Mouse (Mus musculus): ENCODE data around the gene Dlst.

The Dlst gene

DNA sequence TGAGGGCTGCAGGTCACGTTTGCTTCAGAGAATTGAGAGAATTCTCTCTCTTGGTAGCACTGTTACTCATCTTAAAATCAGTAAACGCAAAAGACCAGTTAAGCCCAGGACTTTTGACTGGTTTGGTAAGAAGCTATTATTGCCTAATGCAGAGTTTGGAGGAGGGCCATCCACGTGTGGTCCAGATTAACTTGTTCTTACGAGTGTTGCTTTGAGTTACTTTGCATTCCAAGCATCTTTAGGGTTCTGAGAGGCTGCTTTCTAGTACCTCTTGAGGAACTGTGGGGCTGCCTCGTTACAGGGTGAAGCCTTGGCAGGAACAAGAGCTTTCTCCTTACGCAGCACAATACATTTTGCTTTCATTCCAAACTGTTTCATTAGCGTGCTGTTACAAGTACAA lies 5.0 kb downstream of the Dlst start:
- WGBS: 53% methylated on average over 7 of the region's 7 CpGs

DNA sequence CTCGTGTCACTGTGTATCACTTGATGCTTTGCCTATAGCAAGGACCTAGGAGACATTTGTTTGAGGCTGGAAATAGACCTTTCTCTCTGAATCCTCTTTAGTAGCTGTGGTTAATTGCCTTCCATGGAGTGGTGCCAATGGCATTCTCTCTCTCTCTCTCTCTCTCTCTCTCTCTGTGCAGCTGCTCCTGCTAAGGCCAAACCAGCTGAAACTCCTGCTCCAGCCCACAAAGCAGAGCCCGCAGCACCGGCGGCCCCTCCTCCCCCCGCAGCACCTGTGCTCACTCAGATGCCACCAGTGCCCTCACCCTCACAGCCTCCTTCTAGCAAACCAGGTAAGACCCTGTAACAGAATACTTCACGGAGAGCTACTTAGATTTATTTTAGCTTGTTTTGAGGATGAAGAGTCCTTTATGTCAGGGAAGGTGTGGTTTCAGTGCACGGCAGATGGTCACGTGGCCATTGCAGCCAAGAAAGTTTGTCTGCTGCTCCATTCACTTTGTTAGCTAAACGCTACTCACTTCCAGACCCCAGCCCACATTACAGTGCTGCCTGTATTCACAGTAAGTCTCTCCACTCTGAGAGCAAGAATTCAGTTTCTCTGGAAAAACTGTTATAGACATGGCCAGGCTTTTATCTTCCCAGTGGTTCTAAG lies 11.3 kb downstream of the Dlst start:
- 40% methylated on average over 9 of the region's 9 CpGs for WGBS

DNA sequence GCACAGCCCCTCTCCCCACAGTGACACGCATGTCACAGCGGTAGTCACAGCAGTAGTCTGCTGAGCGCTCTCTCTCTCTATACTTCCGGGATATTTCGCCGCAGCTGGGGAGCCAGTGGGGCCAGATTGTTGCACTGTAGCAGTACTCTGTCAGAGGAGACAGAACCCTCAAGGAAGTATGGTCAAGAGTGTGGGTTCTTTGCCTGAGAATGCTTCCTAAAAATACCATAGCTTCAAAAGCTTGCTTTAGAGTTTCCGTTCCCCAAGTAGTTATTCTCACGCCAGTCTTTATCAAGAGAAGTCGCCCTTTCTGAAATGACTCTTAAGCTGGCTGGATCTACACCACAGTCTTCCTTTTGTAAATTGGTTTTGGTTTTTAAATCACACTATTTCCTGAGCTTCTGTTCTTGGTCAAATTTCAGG lies 12.5 kb downstream of the Dlst start:
- 83% methylated on average over 9 of the region's 9 CpGs for WGBS

DNA sequence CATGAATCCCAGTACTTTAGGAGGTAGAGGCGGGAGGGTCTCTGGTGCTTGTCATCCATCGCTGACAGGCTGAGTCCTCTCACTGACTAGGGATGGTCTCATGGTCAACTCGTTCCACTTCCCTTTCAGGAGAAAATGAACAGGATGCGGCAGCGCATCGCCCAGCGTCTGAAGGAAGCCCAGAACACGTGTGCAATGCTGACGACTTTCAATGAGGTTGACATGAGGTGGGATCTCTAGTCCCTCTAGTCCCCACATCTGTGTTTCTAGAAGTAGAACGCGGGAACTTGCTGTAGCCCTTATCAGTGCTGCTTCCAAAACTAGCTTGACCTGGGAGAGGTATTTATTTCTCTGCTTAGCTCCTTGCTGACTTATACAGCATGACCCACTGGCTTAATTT lies 13.0 kb downstream of the Dlst start:
- 84% methylated on average over 11 of the region's 11 CpGs for whole genome bisulfite sequencing

DNA sequence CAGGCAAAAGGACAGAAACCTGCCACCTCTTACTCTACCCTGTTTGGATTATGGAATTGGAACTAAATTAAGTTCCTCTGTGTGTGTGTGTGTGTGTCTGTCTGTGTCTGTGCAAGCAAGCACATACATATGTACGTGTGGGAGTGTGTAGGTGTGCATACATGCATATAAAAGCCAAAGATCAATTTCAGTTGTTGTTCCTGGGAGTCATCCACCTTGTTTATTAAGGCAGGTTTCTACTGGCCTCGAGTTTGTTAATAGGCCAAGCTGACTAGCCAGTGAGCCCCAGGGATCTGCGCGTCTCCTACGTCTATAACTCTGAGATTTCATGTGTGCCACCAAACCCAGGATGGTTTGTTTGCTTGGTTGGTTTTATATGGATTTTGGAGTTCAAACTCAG lies 14.1 kb downstream of the Dlst start:
- WGBS: 91% methylated on average over 5 of the region's 5 CpGs

DNA sequence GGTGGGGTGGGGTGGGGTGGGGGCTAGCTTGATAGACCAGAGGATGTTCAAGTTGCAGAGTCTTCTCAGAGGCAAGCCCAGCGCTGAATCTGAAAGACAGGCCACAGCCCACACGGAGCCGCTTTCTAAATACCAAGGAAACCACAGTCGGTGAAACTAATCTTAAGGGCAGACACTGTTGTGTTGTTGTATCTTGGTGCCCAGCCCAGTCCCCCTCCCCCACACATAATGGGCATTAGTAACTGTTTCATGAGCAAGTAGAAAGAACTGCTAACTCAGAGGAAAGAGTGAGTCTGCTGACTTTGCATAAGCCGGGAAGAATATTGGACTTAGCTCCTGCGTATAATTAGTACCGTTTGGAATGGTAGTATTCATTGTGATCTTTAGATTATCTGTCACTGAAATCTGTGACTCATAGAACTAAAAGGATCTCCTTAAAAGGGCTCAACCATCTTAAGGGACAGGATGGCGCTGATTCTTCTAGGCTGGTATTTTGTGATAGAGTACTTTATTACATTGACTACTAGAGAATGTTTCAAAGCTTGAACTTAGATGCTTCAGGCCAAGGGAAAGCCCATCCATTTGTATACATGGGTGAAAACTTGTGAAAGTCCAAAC lies 16.5 kb downstream of the Dlst start:
- WGBS: 35% methylated on average over 8 of the region's 8 CpGs

DNA sequence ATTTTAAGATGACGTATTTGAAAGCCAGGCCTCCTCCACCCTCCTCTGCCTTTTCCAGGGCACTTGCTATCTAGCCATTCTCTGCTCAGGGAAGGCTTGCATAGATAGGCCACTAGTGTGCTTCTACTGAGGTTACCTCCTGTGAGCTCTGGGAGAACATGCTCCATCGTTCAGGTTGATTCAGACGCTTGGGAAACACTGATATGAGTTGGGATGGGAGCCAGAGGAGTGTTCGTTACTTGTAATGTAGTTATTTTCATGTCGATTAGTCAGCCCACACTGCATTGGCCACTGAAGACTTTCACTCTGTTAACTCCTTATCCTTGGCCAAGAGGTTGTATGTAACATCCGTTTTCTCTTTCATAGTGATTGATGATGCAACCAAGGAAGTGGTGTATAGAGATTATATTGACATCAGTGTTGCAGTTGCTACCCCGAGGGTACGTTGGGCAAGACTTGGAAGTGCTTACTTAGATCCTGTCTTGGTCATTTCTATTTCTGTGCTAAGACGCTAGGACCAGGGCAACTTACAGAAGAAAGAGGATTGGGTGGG lies 18.9 kb downstream of the Dlst start:
- 81% methylated on average over 9 of the region's 9 CpGs for WGBS

DNA sequence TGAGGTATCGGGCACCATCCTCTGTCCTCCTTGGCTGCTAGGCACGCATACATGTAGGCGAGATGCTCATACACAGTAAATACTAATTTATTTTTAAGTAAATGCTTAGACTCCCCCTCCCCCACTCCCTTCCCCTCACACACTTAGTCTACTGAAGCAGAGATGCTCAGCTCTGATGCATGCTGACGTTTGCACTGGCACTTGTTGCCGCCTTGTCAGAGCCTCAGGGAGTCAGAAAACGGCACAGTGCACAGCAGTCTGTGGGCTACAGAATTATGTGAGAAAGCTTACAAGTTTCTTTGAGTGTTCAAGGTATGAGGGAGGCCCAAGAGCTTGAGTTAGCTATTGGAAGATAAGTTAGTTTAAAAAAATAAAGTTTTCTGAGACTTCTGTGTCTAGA lies 20.7 kb downstream of the Dlst start:
- 74% methylated on average over 6 of the region's 6 CpGs for WGBS

DNA sequence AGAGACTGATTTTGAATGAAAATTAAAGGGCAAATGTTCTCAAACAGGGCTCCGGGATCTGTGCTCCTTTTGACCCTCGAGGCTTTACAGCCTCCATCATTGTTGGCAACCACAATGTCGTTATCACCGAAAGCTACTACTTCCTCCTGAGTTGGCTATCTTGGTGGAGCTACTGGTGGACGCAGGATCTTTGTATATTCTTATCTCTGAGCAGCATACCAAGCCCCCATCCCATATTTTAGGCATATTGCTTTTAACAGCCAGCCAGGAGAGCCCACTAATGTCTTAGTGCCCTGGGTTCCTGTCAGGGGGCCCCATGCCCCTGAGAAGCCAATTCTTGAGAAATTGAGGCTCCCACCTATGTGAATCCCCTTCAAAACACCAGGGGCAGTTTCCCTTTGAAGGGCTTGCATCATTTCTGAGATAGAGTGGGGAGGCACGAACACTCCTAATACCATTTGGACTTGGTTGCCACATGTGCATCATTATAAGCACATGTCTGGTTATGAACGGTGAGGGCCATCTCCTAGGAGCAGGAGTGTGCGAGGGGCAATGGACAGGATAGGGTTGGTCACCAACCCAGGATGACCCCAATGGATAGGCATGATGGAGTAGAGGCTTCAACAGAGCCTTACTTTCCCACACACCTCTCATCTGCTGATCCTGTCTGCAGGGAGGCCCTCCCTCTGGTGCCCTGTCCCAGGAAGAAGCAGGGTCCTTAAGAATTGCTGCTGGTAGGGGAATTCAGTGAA lies 23.6 kb downstream of the Dlst start:
- 72% methylated on average over 8 of the region's 8 CpGs for WGBS

DNA sequence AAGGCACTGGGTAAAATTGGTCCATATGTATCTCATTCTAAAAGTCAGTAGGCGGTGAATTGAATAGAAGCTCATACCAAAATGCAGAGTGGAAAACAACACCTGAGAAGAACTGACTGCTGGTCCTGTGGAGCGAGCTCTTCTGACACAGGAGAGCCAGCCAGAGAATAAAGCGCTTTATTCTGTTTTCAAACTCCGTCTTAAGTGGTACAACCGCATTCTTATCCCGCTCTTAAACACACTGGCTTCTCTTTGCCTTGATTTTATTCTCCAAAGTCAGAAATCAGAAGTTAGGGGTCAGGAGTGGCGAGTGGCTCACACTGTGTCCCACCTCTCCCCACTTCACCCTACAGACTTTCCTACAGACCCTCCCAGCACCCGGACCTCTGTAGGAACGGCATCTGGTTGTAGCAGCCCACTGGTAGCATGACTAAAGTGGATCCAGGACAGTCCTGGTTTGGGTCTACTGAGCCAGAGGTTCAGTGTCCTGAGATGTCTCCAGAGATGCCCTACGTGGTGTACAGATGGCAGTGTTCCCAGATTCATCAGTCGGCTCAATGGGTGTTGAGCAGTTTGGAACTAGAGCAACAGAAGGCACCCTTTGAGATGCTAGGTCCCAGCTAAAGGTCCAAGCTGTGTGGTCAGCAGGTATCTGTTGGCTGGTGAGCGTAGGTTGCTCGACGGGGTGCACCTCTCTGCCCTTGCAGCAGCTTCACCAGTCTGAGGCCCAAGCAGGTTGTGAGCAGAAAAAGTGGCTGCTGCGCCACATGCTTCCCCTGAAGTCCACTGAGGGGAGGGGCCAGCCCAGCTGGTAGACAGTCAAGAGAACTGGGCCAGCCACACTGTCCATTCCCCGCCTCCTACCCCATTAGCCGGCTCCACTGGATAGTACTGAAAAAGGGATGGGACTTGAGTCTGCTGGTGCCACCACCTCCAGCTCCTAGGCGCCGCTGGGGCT lies 25.2 kb downstream of the Dlst start:
- WGBS: 55% methylated on average over 19 of the region's 19 CpGs

DNA sequence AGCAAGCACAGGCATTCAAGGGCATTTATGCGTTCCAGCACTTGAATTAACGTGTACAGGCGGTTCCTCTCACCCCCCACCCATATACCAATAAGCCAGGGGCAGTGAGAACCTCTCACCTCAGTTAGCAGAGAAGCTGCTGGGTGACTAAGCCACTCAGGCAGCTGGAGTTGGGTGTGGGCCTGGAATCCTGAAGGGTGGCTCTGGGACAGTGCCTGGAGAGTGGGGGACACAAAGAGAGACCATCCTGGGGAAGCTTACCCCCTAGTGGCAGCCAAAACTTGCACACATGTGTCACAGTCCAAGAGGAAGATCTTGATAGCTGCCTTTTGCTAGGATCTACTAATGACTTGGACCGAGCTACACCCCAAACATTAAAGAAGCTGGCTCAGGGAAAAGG lies 26.0 kb downstream of the Dlst start:
- 62% methylated on average over 4 of the region's 4 CpGs for WGBS

DNA sequence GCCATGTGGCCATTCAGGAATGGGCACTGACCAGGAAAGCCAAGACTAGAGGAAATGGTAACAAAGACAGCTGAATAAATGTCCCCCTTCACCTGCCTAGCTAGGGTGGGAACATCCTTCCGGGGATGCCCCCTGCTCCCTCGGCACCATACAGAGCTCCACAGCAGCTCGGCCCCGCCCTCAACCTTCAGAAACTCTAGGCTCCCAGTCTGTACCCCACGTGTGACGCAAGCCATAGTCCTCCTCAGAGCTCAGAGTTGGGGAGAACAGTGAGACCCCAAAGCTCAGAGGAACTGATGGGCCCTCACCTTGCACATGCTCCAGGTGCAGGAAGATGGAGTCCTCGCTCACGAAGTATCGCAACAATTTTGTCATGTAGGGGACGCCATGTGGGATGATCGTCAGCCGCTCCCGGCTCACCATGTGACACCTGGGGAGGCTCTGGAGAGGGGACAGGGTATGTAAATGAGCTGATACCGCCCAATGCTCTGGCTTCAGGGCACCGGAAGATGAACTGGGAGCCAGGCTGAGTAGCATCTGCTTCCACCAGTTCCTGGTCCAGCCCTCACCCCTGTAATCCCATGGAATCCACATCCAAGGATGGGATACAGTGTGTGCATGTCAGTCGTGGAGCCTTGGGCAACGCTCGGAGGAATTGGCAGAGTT lies 29.5 kb downstream of the Dlst start:
- 53% methylated on average over 18 of the region's 18 CpGs for WGBS

DNA sequence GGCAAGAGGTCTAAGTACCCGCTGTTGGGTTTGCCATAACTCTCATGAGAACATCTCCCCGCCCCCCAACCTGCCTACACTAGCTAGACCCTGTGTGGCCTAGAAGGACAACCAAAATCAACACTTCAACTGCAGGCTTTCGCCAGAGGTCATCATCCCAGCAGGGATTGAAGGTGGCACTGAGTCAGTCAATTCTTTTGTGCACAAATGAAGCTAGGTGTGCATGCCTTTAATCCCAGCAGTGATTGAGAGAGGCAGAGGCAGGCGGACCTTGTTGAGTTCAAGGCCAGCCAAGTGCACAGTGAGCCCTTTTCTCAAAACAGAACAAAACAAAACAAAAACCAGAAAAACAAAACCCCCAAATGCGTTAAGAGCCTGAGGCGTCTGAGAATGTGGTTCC lies 30.5 kb downstream of the Dlst start:
- 81% methylated on average over 6 of the region's 6 CpGs for WGBS

DNA sequence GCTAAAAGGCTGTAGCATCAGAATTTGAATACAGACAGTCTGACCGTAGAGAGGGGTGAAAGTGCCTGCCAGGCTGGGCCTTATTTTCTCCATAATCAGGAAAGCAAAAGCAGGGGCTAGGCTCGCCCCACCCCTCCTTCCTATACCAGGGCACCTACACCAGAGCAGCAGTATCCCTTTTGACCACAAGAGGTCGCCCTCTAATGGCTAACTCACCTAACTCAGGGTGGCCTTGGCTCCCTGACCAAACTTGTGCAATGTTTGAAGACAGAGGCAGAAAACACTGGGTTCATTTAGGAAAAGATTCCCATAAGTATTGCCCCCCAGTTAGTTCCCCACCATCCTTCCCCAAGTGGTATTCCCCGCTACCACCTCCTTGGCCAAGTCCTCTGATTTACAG lies 32.2 kb downstream of the Dlst start:
- WGBS: 20% methylated on average over 4 of the region's 4 CpGs

DNA sequence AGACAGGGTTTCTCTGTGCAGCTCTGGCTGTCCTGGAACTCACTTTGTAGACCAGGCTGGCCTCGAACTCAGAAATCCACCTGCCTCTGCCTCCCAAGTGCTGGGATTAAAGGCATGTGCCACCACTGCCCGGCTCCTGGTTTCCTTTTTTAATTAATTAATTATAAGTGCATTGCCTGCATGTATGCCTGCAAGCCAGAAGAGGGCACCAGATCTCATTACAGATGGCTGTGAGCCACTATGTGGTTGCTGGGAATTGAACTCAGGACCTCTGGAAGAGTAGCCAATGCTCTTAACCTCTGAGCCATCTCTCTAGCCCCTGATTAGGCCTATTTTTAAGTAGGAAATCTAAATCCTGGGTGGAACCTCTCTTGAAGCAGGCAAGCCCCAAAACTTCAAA lies 33.6 kb downstream of the Dlst start:
- WGBS: 60% methylated on average over 2 of the region's 2 CpGs

DNA sequence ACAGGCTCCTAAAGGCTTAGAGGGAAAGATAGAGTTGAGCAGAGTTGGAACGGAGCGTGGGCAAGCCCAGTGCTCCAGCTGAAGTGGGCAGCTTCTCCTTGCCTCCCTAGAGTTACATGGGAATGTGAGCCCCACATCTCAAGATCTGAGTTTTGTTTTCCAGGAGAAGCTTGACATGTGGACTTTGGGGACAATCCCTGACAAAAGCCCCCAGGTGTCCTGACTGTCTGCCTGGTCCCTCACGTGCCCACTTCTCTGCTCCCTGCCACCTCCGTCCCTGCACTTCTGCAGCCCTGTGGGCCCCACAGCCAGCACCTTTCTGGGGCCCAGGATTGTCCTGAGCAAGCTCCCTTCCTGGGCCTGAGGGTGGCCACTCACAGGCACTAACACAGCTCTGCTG lies 34.2 kb downstream of the Dlst start:
- 95% methylated on average over 4 of the region's 4 CpGs for WGBS

DNA sequence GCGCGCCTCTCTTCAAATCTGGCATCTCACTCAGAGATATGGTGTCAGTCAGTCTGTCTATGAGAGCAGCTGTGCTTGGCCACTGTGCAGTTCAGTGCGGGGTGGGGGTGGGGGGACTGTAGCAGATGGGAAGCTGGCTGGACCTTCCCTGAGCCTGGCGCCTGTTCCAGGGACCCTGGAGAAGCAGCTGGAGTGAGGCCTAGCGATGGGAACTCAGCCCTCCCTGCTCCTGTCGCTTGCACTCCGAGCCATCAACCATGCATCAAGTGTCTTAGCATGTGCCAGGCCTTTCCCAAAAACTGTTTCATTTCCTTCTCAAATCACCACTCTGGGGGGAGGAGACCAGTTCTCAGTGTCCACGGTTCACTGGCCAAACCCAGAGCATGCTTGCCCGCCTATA lies 35.0 kb downstream of the Dlst start:
- WGBS: 47% methylated on average over 9 of the region's 9 CpGs

DNA sequence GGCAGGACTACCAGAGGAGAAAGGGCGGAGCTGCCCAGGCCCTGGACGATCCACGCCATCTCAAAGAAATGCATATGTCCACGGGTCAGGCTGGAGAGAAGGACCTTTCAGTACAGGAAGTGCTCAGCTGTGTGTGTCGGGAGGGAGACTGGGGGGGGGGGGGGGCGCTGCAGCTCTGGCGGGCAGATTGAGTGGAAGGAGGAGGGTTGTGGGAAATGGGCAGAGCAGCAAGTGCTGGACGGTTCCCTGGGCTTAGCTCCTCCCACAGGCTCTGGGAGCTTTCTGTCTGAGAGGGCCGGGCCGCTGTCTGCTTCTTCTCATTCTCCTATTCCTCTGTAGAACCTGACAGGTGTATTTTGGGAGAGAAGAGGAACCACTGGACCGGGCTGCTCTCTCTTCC lies 35.7 kb downstream of the Dlst start:
- WGBS: 29% methylated on average over 11 of the region's 11 CpGs

DNA sequence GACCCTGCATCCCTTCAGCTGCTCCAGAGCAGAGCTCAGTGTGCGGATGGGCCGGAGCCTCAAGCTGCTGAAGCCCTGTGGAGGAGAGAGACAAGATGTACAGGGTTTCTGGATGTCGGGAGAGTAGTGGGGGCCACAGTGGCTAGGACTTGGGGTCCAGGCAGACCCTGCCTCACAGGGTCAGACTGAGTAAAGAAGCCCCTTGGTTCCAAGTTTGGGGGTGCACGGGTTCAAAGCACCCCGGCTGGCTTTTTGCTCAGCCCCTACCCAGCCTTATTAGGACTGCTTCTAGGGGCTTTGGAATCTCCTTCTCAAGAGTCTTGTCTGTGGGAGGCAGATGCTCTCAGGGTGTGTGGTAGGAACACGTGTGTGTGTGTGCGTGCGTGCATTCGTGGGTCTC lies 36.2 kb downstream of the Dlst start:
- WGBS: 71% methylated on average over 9 of the region's 9 CpGs

DNA sequence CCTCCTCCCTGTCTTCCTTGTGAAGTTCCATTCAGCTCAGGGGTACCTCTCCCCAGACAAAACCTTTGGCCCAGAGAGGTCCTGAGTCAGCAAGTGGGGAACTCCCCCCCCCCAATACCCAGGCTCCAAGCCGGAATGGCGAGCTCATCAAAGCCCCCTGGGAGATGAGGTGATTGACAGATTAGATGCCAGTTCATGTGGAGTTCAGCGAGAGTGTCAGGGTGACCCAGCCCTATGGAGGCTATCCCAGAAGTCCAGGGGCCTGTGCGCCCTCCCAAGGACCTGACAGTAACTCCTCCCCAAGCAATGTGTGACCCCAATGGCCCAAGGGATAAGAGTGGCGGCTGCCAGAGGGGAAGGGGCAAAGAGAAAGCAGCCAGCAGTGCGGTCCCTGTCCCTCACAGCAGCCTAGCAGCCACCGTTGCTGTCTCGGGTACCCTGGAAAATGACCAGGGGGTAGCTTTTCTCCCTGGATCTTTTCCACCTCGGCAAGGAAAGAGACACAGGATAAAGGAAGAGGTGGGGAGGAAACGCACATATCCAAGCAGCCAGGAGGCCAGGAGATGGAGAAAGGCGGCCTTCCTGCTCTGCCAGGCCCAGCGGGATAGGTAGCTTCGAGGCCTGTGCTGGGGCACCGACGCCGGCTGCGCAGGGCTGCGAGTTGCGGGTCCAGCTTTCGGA lies 39.8 kb downstream of the Dlst start:
- WGBS: 11% methylated on average over 20 of the region's 20 CpGs

All from cerebral cortex, adult 2 months (tissue).